Mouse (Mus musculus) limb, embryonic 13.5 days (tissue): ENCODE measurements at regions not wholly inside any gene's neighbourhood (a gene's known extent, or its start where the extent isn't known, plus 50 kb on each side); places are given as distances from the start of the nearest gene placed in this dataset.

Source experiments
- ATAC-seq: fragments of 200-750 bp; cut with Nextera tagmentation; 2 replicates; pipeline ENCODE4 v1.8.0; 2017; ENCODE audit warnings: low read depth, moderate number of reproducible peaks, moderate TSS enrichment; ENCODE audit not compliant: low FRiP score
- H3K27ac ChIP-seq: fragments of 300-500 bp; sonication (generic); 2 replicates; pipeline ENCODE4 v1.5.1; 2015; ENCODE audit warnings: inconsistent platforms, mild to moderate bottlenecking, moderate library complexity
- H3K27me3 ChIP-seq: fragments of 300-500 bp; sonication (generic); 2 replicates; pipeline ENCODE4 v1.6.1; 2015; ENCODE audit warnings: mild to moderate bottlenecking, inconsistent platforms
- H3K36me3 ChIP-seq: fragments of 300-500 bp; sonication (generic); 2 replicates; pipeline ENCODE4 v1.6.1; 2015; ENCODE audit warnings: inconsistent platforms, mild to moderate bottlenecking, moderate library complexity
- H3K4me1 ChIP-seq: fragments of 300-500 bp; sonication (generic); 2 replicates; pipeline ENCODE4 v1.6.1; 2015; ENCODE audit warnings: inconsistent platforms
- H3K4me2 ChIP-seq: fragments of 300-500 bp; sonication (generic); replicated peaks from 2 replicates; pipeline ENCODE4 v1.6.1; 2015; ENCODE audit warnings: inconsistent platforms, mild to moderate bottlenecking, moderate library complexity
- H3K4me3 ChIP-seq: fragments of 300-500 bp; sonication (generic); 2 replicates; pipeline ENCODE4 v1.5.1; 2015; ENCODE audit warnings: moderate library complexity, mild to moderate bottlenecking, inconsistent platforms
- H3K9ac ChIP-seq: fragments of 300-500 bp; sonication (generic); 2 replicates; pipeline ENCODE4 v1.6.1; 2015; ENCODE audit warnings: mild to moderate bottlenecking, inconsistent platforms
- H3K9me3 ChIP-seq: fragments of 300-500 bp; sonication (generic); 2 replicates; pipeline ENCODE4 v1.6.1; 2016; ENCODE audit warnings: inconsistent platforms
- WGBS: fragments of 180-500 bp; shearing (Covaris S2); methylation state at CpG from one replicate; pipeline ENCODE4 v1.1.7; 2015; 5-methylcytosine and 5-hydroxymethylcytosine counted together

DNA sequence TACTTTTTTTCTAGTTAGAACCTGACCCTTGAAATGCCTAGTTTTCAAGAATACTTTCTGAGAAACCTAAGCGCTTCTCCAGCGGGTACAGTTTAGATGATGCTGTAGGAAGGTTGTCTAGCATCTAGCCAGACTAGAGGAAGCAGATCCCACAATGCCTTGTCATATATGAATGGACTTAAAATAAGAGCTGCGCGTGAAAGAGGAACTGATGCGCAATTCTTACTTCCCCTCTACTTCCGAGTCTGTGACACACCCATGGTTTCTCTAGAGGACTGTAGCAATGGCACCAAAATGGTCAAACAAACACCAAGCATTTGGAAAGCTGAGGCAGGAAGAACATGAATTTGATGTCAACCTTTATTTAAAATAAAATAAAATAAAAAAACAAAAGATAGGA is 167.6 kb upstream of the Tyw5 start:
- no peak overlapping the region for H3K27ac ChIP-seq

GRCm38 (mm10) chr1:57576066-57576753 is 169.3 kb upstream of the Tyw5 start:
- no peak overlapping the region for H3K4me2 ChIP-seq
- no peak overlapping the region for H3K4me3 ChIP-seq
- H3K9me3 ChIP-seq, result no peaks in the 10 kb centered on the region
- WGBS, result 92% methylated on average over 5 of the region's 5 CpGs
- ATAC-seq, result no peak
- no peak overlapping the region for H3K9ac ChIP-seq
- H3K4me1 ChIP-seq, result peaks cover 28% of the 10 kb centered on the region
- no peaks in the 10 kb centered on the region for H3K36me3 ChIP-seq
- no peak overlapping the region for H3K27ac ChIP-seq
- no peaks in the 10 kb centered on the region for H3K27me3 ChIP-seq

More for the DNA sequence above, 167.6 kb upstream of the Tyw5 start:
- no peaks in the 10 kb centered on the region for H3K36me3 ChIP-seq
- no peaks in the 10 kb centered on the region for H3K27me3 ChIP-seq
- peaks cover 17% of the 10 kb centered on the region for H3K4me1 ChIP-seq
- no peak overlapping the region for H3K9ac ChIP-seq
- no peaks in the 10 kb centered on the region for H3K9me3 ChIP-seq
- no peak for ATAC-seq
- H3K4me2 ChIP-seq, result no peak overlapping the region
- WGBS, result 97% methylated on average over 6 of the region's 6 CpGs
- H3K4me3 ChIP-seq, result no peak overlapping the region

GRCm38 (mm10) chr1:57579086-57579485 is 172.2 kb upstream of the Tyw5 start:
- H3K36me3 ChIP-seq, result no peaks in the 10 kb centered on the region
- no peak overlapping the region; the same call in 1 of the 2 replicates for H3K4me2 ChIP-seq
- peaks cover 18% of the 10 kb centered on the region for H3K4me1 ChIP-seq
- H3K27ac ChIP-seq, result peak overlapping the region; percentile 91
- H3K9me3 ChIP-seq, result no peaks in the 10 kb centered on the region
- H3K9ac ChIP-seq, result no peak overlapping the region
- ATAC-seq, result peak; percentile 94
- no peaks in the 10 kb centered on the region for H3K27me3 ChIP-seq
- WGBS, result 25% methylated on average over 3 of the region's 3 CpGs
- H3K4me3 ChIP-seq, result no peak overlapping the region

- H3K27me3 ChIP-seq, result no peaks in the 10 kb centered on the region
- H3K9me3 ChIP-seq, result peaks cover under 1% of the 10 kb centered on the region
- peak overlapping the region; percentile 80; the same call in 1 of the 2 replicates for H3K27ac ChIP-seq
- no peak overlapping the region for H3K4me3 ChIP-seq
- WGBS, result 56% methylated on average over 7 of the region's 7 CpGs
- no peaks in the 10 kb centered on the region for H3K36me3 ChIP-seq
- peak; percentile 66 for ATAC-seq
- no peak overlapping the region for H3K9ac ChIP-seq
- no peak overlapping the region for H3K4me2 ChIP-seq
- H3K4me1 ChIP-seq, result peaks cover 19% of the 10 kb centered on the region
Measured at GRCm38 (mm10) chr1:57593707-57594589, 180.0 kb upstream of the Spats2l start.

DNA sequence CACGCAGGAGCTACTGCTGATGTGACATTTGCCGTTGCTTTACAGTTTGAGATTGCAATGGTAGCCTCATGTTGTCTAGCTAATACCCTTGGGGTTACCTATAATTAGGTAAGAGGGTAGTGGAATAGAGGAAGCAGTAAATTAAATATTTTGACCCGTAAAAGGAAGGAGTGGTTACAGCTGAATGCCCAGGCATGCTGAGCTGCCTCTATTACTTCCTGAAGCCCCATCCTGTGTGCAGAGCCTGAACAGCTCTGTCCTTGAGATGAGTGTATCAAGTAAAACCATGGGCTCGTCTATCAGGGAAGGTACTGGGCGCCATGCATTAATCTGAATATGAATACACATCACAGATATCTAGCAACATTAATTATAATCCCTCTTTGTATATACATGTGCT is 179.1 kb upstream of the Spats2l start:
- Histone ChIP-seq H3K4me2 (no peak overlapping the region), H3K4me3 (no peak overlapping the region), H3K27ac (peak overlapping the region; percentile 80; the same call in 1 of the 2 replicates), H3K9ac (no peak overlapping the region), H3K4me1 (peaks cover 19% of the 10 kb centered on the region), H3K36me3 (no peaks in the 10 kb centered on the region), H3K27me3 (no peaks in the 10 kb centered on the region), H3K9me3 (no peaks in the 10 kb centered on the region)
- WGBS, result 36% methylated on average over 5 of the region's 5 CpGs
- no peak for ATAC-seq

GRCm38 (mm10) chr1:57600951-57601350 is 173.0 kb upstream of the Spats2l start:
- peaks cover 9% of the 10 kb centered on the region for H3K4me1 ChIP-seq
- H3K9ac ChIP-seq, result no peak overlapping the region
- H3K4me2 ChIP-seq, result no peak overlapping the region
- no peak overlapping the region for H3K27ac ChIP-seq
- H3K36me3 ChIP-seq, result no peaks in the 10 kb centered on the region
- no peak for ATAC-seq
- WGBS, result 83% methylated on average over 2 of the region's 2 CpGs
- no peak overlapping the region for H3K4me3 ChIP-seq
- no peaks in the 10 kb centered on the region for H3K27me3 ChIP-seq
- H3K9me3 ChIP-seq, result no peaks in the 10 kb centered on the region

DNA sequence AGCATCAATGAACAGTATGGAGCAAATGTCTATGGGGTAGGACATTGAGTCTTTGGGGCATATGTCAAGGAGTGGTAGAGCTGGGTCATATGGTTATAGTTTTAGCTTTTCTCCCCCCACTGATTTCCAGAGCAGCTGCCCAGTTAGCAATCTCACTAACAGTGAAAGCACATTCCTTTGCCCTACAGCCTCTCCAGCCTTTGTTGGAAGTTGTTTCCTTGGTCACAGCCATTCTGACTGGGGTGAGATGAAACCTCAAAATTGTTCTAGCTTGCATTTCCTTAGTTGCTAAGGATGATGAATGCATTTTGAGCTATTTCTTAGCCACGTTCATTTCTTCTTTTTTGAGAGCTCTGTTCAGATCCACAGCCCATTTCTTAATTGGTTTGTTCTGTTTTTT is 168.4 kb upstream of the Spats2l start:
- no peak for ATAC-seq
- Histone ChIP-seq H3K27me3 (no peaks in the 10 kb centered on the region), H3K27ac (peak overlapping the region; percentile 73; the same call in 1 of the 2 replicates), H3K9me3 (no peaks in the 10 kb centered on the region), H3K9ac (no peak overlapping the region), H3K4me1 (peaks cover 32% of the 10 kb centered on the region), H3K4me3 (no peak overlapping the region), H3K4me2 (no peak overlapping the region), H3K36me3 (no peaks in the 10 kb centered on the region)
- 67% methylated on average over 1 of the region's 1 CpGs for WGBS

- Histone ChIP-seq H3K4me1 (peaks cover 32% of the 10 kb centered on the region), H3K9ac (no peak overlapping the region), H3K36me3 (no peaks in the 10 kb centered on the region), H3K9me3 (no peaks in the 10 kb centered on the region), H3K27me3 (no peaks in the 10 kb centered on the region), H3K27ac (peak overlapping the region; percentile 73), H3K4me2 (peak overlapping the region; percentile 45), H3K4me3 (no peak overlapping the region)
- 21% methylated on average over 4 of the region's 4 CpGs for WGBS
- peak; percentile 90 for ATAC-seq
Measured at GRCm38 (mm10) chr1:57606060-57606683, 167.8 kb upstream of the Spats2l start.

- no peak for ATAC-seq
- no peak overlapping the region for H3K9ac ChIP-seq
- WGBS, result 59% methylated on average over 8 of the region's 8 CpGs
- H3K4me3 ChIP-seq, result no peak overlapping the region
- peaks cover 32% of the 10 kb centered on the region for H3K4me1 ChIP-seq
- H3K27ac ChIP-seq, result peak overlapping the region; percentile 61
- H3K27me3 ChIP-seq, result no peaks in the 10 kb centered on the region
- no peaks in the 10 kb centered on the region for H3K9me3 ChIP-seq
- H3K4me2 ChIP-seq, result no peak overlapping the region
- H3K36me3 ChIP-seq, result no peaks in the 10 kb centered on the region
Measured at GRCm38 (mm10) chr1:57607026-57607425, 166.9 kb upstream of the Spats2l start.

GRCm38 (mm10) chr1:57607626-57608422 is 166.1 kb upstream of the Spats2l start:
- Histone ChIP-seq H3K9ac (no peak overlapping the region), H3K4me3 (no peak overlapping the region), H3K9me3 (no peaks in the 10 kb centered on the region), H3K36me3 (no peaks in the 10 kb centered on the region), H3K27me3 (no peaks in the 10 kb centered on the region), H3K27ac (no peak overlapping the region), H3K4me1 (peaks cover 32% of the 10 kb centered on the region), H3K4me2 (no peak overlapping the region)
- ATAC-seq, result no peak
- WGBS, result 29% methylated on average over 12 of the region's 12 CpGs

GRCm38 (mm10) chr1:57608423-57608679 is 165.6 kb upstream of the Spats2l start:
- Histone ChIP-seq H3K4me3 (no peak overlapping the region), H3K4me1 (peaks cover 37% of the 10 kb centered on the region), H3K9me3 (no peaks in the 10 kb centered on the region), H3K36me3 (no peaks in the 10 kb centered on the region), H3K4me2 (no peak overlapping the region), H3K9ac (no peak overlapping the region), H3K27me3 (no peaks in the 10 kb centered on the region), H3K27ac (no peak overlapping the region)
- no peak for ATAC-seq
- 21% methylated on average over 2 of the region's 2 CpGs for WGBS

DNA sequence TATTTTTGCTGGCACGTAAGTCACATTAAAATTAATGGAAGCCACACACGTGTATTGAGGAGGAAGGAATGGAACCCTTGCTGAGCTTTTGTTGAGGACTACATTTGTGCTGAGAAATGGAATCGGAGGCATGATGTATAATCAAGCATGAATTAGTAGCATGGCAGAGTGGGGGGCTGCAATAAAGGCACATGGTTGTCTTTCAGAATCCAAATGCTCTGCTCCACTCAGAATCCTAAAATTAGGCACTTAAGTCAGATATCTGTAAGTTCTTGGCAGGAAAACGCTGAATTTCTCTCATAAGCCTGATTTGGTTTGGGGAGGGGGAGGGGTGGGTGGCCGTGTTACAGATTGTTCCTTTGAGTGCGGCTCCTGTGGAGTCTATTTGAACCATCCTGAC is 164.7 kb upstream of the Spats2l start:
- 44% methylated on average over 6 of the region's 6 CpGs for WGBS
- H3K9me3 ChIP-seq, result no peaks in the 10 kb centered on the region
- H3K4me2 ChIP-seq, result no peak overlapping the region
- H3K27ac ChIP-seq, result no peak overlapping the region
- no peak overlapping the region for H3K4me3 ChIP-seq
- H3K27me3 ChIP-seq, result no peaks in the 10 kb centered on the region
- peaks cover 38% of the 10 kb centered on the region for H3K4me1 ChIP-seq
- no peak overlapping the region for H3K9ac ChIP-seq
- no peak for ATAC-seq
- H3K36me3 ChIP-seq, result no peaks in the 10 kb centered on the region
